Mouse (Mus musculus): ENCODE measurements around the gene Dnah17.

Gene Dnah17

DNA sequence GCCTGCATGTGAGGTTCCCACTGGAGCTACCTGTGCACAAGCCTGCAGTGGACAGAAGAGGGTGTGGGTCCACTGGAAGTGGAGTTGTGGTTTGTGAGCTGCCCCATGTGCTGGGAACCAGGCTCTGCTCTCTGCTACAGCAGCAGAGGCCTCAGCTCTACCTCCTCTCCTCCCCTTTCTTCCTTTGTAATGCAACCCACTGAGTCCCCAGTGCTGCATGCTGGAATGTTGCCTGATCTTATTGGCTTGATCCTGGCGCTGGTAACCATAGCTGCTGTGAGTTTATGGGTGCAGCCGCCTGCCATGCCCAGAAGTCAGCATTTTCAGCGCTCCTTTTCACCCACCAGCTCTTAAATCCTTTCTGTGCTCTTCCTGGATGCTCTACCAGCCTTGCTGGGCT is 134.4 kb downstream of the Dnah17 start:
- DNase-seq (ENCODE audit: low read depth, low spot score), result peak; percentile 74

DNA sequence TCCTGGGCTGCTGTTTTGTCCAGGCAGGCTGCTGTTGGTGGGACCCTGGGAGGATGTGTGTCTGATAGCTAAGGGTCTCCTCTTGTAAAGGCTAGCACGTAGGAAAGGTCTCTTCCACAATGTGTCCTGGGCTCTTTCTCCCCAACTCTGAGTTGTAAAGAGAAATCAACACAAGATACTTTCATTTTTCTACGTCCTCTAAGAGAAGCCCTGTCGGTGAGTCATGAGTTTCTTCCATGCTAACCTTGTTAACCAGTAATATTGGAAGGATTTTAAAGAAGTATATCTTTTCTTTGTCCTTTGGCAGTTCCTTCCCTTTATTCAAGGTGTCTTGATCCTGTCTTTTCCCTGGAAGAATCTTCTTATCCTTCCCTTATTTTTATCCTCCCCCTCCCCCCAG is 134.8 kb downstream of the Dnah17 start:
- no peak for DNase-seq (ENCODE audit: low read depth, low spot score)

DNA sequence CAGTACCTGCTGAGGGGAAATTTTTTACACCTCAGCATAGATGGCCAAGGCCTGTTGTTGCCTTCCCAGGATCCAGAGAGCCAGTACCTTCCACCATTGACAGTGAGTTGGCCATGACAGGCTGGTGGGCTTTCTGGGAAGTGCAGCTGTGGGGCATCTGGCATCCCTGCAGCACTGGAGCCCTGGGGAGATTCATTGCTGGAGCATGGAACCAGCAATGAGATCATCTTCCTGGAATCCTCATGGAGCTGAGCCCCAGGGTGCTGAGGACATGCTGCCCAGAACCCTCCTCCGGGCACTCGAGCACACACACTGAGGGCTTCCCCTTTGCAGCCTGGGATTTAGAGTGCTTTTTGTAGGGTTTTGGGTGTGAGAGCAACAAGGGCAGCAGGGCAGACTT is 135.2 kb downstream of the Dnah17 start:
- no peak for DNase-seq (ENCODE audit: low read depth, low spot score)

DNA sequence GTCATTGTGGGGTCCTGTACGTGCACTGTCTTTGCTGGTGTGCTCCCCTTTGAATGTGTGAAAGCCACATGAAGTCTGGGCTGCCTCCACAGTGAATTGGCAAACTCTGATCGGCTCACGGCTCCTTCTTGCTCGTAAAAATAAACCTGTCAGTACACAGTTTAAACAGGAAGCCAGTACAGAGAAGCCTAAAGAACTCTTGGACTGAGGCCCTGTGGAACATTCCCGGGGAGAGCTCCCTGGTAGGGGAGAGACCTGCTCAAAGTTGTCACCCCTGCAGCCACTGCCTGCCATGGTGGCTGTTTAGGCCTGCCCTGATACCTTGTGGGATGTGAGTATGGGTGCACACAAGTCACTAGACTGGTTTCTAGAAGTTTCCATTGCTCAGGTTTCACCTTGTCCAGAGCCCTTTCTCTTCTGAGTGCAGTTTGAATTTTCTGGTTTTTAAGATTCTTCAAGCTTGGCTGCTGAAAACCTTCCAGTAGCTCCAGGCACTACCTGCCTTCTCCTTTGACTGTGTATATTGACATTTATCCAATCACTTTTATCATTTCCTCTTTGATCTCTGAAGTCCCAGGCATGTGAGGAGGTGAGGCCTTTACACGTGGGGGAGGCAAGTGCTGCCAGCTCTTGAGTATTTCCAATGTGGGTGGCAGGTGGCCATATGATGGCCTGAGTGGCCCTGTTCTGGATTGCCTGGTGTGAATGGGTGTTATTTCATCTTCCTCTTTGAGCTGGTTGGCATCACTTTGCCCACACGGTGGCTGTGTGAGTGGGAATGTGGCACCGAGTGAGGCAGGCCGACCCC is 136.0 kb downstream of the Dnah17 start:
- DNase-seq (ENCODE audit: low read depth, low spot score), result no peak

DNA sequence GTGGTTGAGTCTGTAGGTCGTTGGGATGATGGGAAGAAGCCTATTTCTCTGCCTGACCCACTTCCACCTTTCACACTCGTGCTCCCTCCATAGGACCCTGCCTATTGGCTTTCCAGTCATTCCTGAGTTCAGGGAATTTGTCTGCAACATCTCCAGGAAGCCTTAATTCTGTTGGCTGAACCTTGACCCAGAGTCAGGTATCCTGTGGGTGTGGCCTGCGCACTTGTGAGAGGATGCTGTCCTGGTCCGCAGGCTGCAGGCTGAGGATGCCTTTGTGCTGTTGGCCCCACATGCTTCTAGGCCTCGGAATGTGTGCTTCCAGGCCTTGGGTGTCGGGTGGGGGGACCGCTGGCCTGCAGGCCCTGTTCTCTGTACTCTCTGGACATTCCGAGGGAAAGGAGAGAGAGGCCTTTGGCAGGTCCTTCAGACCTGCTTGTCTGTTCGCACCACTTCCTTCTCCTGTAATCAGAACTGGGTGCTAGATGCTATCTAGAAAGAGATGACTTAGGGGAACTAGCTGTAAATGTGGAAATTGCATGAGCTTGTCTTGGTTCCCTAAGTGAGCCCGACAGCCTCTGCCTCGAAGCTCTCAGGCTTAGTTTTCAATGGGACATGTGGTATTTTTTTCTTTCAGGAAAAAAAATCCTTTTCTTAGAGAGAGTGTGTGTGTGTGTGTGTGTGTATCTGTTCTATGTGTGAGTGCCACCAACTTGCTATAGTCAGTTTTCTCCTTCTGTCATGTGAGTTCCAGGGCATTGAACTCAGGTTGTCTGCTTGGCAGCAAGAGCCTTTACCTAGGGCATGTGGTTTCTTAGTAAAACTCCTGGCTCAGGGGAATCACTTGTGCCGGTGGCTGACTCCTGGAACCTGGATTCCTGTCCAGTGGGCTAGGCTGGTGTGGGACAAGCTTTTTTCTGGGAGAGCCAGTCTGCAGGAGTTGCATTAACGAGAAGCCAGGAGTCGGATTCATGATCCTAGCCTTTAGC is 137.0 kb downstream of the Dnah17 start:
- DNase-seq (ENCODE audit: low read depth, low spot score), result no peak

DNA sequence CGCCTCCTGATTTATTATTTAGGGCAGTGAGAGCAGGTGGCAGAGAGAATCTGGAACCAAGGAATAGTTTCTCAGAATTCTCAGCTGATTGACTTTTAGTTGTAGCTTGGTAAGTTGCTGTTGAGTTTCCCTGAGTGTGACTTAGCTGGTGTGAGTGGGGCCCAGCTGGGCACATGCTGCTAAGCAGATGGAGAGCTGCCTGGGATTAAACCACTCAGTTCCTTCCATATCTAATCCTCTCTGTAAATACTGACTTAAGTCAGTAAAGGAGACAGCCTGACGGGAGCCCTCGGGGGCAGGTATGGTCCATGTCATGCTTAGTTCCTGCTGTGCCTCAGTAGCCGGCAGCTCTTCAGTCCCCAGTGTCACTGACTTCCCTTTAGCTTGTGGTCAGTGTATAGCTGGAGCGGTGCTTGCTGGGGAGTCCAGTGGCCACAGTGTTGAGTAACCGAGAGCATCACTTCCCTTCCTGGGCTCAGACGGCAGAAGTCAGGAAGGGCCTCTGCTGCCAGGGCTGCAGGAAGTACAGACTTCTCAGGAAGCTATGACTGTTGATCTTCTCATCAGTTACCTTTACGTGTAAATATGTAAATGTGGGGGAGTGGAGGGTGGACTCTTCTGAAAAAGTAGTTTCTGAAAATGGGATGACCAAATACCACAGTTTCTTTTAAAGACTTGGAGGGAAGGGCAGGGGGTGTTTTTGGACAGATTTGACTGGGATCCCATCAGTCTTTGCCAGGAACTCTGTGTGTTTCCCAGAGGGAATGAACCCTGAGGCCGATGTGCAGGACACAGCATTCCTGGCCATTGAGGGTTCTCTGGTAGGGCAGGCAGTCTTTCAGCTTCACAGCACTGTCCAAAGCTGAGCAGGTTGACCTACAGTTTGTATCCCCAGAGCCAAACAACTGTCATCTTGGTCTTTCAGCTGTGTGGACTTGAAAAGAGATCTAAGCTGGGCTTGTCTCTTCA is 138.6 kb downstream of the Dnah17 start:
- no peak for DNase-seq (ENCODE audit: low read depth, low spot score)

DNA sequence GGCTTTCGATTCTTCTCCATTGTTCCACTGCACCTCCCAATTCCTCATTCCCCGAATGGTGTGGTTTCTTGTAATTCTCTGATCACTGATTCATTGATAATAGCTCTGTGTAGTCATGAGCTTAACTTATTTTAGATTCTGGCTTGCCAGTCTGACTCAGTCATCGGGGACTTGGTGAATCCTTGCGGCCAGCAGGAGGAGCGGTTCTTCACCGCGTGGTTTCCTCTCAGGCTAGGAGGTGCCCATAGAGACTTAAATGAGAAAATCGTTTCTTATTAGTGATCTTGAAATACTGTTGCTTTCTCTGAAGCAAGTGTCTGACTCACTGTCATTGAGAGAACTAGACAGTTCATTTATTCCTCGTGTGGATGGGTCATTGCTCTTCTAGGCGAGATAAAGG is 140.5 kb downstream of the Dnah17 start:
- DNase-seq (ENCODE audit: low read depth, low spot score), result no peak

DNA sequence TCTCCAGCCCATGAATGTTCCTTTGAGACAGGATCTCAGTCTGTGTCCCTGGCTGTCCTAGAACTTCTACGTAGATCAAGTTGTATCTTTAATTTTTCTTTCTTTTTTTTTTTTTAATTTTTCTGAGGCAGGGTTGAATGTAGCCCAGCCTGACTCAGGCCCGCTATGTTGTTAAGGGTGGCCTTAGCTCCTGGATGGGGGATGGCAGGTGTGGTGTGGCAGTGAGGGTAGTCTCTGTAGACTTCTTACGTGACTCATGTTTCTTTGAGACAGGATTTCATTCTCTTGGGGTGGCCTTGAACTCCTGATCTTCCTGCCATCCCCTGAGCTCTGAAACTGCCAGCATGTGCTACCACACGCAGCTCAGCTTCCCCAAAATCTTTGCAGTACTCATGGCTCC is 141.2 kb downstream of the Dnah17 start:
- DNase-seq (ENCODE audit: low read depth, low spot score), result no peak

DNA sequence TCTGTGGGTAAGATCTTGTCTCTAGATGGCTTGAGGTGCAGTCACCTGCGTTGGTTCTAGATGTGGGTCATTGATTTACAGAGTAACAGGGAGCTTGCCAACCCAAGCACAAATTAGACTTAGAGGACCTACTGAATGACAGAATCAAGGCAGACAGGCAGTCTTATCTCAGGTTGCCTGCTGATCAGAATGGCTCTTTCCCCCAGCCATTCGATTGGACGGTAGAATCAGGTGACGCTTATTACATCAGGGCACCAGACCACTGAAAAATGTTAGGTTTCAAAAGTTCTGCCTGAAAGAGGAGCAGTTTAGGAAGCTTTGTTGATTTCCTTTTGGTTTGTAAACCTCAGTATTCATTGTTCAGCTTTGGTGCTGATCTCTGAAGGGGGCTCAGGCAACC is 142.5 kb downstream of the Dnah17 start:
- no peak for DNase-seq (ENCODE audit: low read depth, low spot score)

DNA sequence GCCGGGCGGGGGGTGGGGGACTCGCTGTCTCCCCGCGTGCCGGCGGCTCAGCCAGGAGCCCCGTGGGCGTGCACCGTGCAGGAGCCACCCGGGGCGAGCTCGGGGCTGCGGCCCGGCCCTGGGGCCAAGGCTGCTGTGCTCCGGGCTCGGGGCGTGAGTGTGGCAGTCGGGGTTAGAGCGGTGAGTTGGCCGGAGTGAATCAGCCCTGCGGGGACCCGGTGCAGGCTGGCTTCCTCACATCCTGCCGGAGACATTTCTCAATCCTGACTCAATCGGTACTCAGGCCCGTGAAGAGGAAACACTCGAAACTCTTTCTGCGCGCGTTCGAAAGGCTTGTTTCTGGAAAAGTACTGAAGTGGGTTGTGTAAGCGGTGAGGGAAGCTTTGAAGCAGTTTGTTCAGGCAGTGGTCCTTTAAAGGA is 143.4 kb downstream of the Dnah17 start:
- no peak for DNase-seq (ENCODE audit: low read depth, low spot score)

DNA sequence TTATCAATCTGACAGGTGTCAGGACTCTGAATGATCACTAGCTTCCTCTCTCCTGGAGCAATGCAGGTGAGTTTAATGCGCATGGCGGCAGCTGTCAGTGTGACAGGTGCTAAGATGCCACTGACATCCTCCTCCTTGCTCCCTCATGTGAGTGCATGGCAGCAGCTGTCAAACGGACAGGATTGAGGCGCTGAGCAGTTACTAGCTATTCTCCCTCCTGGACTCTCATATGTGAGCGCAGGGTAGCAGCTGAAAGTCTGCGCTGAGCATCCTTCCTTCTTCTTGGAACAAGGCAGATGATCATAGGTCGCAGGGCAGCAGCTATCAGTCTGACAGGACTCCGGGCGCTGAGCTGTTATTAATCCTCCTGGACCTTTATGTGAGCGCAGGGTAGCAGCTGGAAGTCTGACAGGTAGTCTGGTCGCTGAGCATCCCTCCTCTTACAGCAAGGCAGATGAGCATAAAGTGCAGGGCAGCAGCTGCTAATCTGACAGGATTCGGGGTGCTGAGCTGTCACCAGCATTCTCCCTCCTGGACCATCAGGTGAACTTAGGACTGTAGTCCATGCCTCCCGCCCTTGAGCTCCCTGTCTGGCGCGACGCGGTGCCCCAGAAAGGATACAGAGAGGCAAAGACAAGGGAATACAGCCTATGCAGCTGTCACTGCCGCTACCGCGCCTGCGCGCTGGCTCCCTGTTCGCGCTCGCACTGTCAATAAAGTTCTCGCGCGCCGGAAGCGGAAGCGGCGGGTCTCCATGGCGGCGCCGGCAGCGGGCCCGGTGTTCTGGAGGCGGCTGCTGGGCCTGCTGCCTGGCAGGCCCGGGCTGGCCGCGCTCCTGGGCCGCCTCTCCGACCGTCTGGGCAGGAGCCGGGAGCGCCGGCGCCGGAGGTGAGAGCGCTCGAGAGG is 144.1 kb downstream of the Dnah17 start, which contains the start of gene Pgs1:
Gene Pgs1, plus strand, starts transcription at position 167 of the 906 bp plus-strand sequence.
- peak; percentile 88 for DNase-seq (ENCODE audit: low read depth, low spot score)

DNA sequence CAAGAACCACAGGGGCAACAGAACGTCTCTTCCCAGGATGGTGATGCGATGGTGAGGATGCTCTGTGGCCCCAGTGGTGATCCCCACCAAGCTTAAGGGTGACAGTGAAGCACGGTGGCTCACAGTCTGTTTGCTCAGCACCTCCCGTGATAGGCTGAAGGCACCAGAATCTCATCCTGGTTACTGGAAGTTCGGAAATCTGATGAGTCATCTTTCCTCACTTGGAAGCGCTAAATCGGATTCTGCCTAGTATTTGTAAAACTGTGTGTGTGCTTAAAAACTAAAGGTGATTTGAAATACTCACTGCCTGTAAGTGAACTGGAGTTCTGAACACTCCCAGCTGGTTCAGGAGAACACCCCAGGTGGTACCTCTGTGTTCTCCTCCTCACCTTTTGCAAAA is 146.7 kb downstream of the Dnah17 start:
- DNase-seq (ENCODE audit: low read depth, low spot score), result no peak

DNA sequence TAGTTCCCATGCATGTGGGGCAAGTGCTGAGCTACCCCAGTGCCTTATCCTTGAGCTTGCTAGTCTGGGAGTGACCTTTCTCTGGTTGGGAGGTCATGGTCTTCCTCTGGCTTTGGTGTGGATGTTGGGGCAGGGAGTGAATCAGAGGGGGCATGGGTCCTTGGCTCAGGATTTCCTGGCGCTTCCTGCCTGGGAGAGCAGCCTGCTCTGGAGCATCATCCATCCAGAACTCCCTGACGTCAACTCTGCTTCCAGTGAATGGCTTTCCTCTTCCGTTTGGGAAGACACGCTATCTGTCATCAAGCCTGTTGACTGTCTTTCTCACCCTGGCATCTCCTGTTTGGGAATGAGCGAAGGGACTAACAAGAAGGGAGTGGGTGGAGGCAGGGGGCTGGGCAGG is 148.0 kb downstream of the Dnah17 start:
- DNase-seq (ENCODE audit: low read depth, low spot score), result no peak

DNA sequence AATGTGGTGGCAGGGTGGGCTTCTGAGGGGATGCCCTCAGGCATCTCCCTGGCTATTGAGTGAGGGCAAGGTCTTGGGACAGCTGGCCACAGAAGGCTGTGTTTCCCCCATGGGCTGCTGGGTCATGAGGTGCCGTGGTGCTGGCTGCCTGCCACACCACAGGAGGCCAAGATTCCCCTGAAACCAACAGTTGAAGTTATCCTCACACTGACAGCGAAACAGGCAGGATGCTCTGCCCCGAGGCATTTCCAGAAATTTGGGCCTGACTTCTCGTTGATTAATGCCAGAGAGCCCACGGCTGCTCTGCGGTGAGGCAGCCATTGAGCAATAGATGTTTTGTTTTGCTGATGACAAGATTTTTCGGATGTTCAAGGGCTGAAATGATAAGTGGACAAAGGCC is 151.0 kb downstream of the Dnah17 start:
- no peak for DNase-seq (ENCODE audit: low read depth, low spot score)

DNA sequence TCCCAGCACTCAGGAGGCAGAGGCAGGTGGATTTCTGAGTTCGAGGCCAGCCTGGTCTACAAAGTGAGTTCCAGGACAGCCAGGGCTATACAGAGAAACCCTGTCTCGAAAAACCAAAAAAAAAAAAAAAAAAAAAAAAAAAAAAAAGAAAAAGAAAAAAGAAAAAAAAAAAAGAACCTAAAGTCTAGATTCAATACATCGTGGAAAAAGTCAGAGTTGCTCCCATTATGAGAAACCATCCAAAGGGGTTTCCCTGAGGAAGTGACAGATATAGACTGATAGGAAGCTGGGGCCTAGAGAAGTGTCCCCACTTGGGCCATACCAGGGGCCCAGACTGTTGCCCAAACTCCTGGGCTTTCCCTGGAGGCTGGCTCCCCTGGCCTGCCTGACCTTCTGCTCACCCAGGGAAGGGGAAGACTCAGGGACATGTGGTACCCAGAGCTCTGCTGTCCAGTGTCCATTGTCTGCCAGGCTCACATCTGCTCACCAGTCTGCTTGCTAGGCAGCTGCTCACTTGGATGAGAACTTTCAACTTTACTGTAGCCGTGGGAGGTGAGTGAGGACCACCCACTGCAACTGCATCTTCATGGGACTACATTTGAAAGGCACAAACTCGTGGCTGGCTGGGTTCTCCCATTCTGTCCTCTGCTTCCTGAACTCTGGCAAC is 152.6 kb downstream of the Dnah17 start:
- DNase-seq (ENCODE audit: low read depth, low spot score), result no peak

DNA sequence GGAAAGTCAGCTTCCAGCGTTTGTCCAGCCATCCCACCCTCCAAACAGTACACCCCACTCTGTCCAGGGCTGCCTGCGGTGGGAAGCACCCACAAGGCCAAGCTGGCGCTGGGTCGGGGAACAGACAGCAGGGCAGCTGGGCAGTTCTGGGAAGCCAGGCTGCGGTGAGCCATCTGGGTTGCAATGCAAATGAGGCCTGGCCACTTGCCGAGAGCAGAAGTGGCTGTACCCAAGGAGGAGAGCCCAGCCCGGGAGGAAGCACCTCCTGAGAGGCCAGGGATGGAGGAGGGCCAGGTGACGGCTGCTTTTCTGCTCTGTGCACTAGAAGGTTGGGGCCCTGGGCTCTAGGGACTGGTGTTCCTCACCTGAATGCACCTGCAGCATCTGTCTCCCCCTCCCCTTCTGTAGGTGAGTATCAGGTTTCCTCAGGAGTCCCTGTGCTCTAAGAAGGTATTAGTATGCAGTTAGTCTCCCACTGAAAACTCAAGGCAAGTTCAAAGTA is 154.3 kb downstream of the Dnah17 start:
- DNase-seq (ENCODE audit: low read depth, low spot score), result peak; percentile 86

DNA sequence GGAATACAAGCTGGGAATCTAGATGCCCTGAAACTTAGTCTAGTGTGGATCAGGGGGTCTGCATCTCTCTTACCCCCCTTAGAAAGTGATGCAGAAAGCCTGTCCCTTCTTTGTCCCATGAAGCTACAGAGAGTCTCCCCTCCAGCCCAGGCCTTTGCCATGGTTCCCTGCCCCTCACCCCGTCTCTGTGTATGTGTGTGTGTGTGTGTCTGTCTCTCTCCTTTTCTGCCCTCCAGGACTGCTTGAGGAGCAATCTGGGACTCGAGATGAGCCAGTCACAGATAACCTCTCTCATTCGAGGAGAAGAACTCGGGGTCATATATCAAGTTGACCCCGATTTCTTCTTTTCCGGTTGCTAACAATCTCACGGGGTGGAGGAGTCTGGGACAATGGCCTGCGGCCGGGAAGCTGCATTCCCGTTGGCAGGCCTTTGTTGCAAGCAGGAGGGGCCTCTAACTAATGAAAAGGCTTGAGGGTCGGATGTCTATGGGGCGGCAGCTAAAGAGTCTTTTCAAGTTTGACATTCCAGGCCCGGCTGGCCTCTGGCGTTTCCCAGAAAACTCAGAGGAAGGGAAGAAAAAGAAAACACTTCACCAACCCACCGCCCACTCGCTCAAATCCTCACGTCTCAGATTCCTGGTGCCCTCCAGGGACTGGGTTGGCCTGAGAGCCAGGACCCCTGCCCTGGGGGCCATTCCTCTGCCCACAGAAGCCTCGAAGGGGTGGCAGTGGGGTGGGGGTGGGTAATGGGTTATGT is 155.0 kb downstream of the Dnah17 start:
- peak; percentile 96 for DNase-seq (ENCODE audit: low read depth, low spot score)

DNA sequence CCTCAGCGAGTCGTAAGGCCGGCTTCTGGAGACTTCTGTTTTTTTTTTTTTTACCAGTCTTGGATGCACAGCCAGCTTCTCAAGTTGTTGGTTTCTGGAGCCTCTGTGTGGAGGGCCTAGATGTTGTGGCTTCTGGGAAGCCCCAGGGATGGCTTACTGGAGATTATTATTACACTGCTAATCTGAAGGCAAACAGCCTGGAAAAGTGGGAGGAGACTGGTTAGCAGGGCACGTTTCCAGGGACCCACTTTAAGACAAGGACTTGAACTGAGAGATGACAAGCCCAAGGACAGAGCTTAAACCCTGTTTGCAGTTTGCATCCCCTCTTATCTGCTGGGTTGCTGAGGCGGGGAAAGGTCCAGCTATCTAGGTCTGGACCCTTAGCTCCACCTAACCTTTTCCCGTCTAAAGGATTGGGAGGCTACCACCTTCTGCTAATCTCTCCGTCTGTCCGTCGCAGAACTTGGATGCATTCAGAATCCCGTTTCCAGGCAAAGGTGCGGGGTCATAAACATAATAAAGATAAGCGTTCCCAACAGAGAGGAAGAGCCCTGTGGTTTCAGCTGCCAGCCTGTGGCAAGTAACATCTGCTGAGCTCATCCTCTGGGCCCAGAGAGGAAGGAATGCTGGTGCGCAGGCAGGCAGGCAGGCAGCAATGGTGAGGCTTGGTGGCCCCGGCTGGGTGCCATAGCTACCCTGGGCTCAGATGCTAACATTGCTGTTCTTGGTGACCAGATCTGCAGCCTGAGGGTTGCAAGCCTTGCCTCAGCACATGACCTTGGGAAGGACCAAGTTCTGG is 155.9 kb downstream of the Dnah17 start:
- peak; percentile 69 for DNase-seq (ENCODE audit: low read depth, low spot score)
